Mouse (Mus musculus) heart, adult 18-20 months (tissue): Measurements from ENCODE around the gene Asap2. TPM values are rescaled to one million over a fixed set of nuclear protein-coding genes. Genes with fewer than 3 reads are reported as not detected.
"Not testable (repeated sequence)": the region's sequence is repeated elsewhere in the genome, so short reads cannot be mapped to it uniquely, and the experiment has no call there.

ENCODE experiments used
- DNase-seq, 2 experiments: peaks; one replicate each; pipeline ENCODE4 v3.0.0; 2021 to 2022; ENCODE audit warnings: mixed read lengths in 1 of 2
- long read RNA-seq, 2 experiments: library from polyadenylated mRNA; stranded (forward); transcript quantifications; one replicate each; pipeline ENCODE4 v2.0.0; 2021
- total RNA-seq, 2 experiments: library from RNA; stranded (reverse); gene quantifications; 2 replicates each; pipeline ENCODE4 v1.2.3; 2021

Asap2 gene
- total RNA-seq: 1 to 10 TPM; 9.5 to 9.8 TPM
- long read RNA-seq, experiment 1, partial matches to known transcripts: 0 of 3 reads
- long read RNA-seq, experiment 1, other reads (novel, unspliced or antisense): 3 of 3 reads
- long read RNA-seq, experiment 2, partial matches to known transcripts: 1 of 2 reads
- long read RNA-seq, experiment 2, other reads (novel, unspliced or antisense): 1 of 2 reads

DNA sequence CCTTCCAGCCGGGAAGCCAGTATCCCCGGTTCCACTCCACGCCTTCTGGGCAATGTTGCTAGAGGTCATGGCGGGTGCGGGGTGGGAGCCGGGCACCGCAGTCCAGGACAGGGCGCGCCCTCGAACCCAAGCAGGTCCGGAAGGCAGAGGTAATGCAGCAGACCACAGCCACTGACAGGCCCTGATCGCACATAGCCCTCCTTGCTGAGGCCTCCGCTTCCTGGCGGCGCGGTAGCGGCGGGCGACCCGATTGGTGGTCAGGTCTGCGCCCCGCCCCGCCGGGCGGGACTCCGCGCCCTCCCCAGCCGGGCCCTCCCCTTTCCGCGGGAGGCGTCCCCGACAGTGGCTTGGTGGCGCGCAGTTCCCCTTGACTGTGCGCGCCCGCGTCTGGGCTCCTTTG lies at the start of gene Asap2:
Gene Asap2 (plus strand): TSS at position 328 of the 400 bp plus-strand sequence.
- peak; percentile 57 to 77 for DNase-seq

DNA sequence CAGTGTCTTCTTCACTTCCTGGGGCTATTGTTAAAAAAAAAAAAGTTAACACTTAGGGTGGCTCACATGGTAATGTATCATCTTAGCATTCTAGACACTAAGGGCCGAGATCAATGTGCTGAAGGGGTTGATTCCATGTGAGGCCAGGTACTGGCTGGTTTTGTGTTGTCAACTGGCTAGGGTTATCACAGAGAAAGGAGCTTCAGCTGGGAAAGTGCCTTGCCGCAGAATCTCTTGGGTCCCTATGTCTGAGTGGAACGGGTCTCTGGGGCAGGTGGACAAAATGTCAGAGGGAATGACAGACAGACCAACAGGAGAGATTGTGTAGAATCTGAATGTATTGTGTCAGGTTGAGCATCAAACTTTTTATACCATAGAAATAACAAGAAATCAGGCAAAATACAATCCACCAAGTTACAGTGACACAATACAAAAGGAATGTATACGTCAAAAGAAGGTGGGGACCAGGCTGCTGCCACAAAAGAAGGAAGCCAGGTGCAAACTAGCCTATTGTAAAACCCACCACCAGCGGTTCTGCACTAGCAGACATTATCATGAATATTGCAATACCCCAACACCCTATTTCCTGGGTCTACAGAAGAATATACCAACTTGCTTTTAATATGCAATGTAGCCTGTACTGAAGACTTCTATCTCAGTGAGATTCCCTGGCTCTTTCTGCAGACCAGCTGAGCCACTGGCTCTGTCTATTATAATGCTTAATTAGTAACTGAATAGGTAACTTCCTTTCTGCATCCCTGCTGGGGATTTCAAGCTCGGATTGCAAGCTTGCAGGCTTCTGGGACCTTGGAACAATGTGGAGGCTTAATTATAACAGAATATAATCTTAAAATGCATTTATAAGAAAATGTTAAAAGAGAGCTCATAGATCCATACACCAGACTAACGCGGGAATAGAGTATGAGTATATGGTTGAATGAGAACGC lies 42.9 kb upstream of the Asap2 start:
- not testable (repeated sequence) for DNase-seq

- DNase-seq: not testable (repeated sequence)
These were observed 320 bp downstream of the Asap2 start for GRCm38 (mm10) chr12:20990579-20990978.

DNA sequence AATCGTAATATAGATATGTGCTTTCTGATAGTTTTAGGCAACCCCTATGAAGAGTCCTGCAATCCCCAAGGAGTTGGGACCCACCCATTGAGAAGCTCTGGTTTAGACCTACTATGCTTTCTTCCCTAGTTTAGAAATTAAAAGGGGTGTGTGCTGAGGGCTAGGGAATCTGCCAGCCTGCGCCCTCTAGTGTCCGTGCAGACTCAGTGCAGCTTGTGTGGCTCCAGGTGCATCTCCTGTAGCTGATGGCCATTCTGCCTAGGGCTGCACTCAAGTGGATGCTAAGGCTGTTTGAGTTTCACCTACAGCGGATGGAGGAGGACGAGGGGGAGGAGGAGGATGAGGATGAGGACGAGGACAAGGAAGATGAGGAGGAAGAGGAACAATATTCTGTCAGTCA lies 40.6 kb downstream of the Asap2 start:
- not testable (repeated sequence) for DNase-seq

- DNase-seq: not testable (repeated sequence)
These were observed 56.5 kb downstream of the Asap2 start for GRCm38 (mm10) chr12:21046716-21047115.

GRCm38 (mm10) chr12:21075731-21076130 lies 85.5 kb downstream of the Asap2 start:
- peak; percentile 73 to 92 for DNase-seq

- not testable (repeated sequence) for DNase-seq
These were observed 99.9 kb downstream of the Asap2 start for GRCm38 (mm10) chr12:21090168-21090567.

DNA sequence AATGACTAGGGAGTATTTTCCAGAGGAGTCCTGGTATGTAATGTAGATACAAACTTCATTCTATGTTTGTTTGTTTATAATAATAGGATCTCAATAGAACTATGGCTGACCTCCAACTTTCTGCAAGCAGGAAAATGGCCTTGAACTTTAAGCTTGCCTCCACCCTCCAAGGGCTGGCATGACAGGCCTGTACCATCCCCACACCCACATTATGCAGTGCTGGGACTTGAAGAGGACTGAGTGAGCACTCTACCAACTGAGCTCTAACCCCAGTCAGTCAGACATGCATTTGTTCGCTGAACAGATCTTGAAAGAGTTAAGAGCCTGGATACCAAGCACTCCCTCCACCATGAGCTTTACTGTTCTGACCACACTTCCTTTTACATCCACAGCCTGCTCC lies 102.2 kb downstream of the Asap2 start:
- not testable (repeated sequence) for DNase-seq

GRCm38 (mm10) chr12:21097806-21098325 lies 107.6 kb downstream of the Asap2 start:
- DNase-seq: peak; percentile 19 to 31

GRCm38 (mm10) chr12:21111116-21111475 lies 120.8 kb downstream of the Asap2 start:
- DNase-seq: not testable (repeated sequence)

- peak; percentile 84 to 91 for DNase-seq
These were observed 121.5 kb downstream of the Asap2 start for GRCm38 (mm10) chr12:21111476-21112452.

GRCm38 (mm10) chr12:21112453-21112857 lies 122.2 kb downstream of the Asap2 start:
- peak; percentile 68 to 79 for DNase-seq

- peak in 1 of 2 experiments; percentile 82 for DNase-seq
These were observed 129.2 kb downstream of the Asap2 start for GRCm38 (mm10) chr12:21119446-21119845.

DNA sequence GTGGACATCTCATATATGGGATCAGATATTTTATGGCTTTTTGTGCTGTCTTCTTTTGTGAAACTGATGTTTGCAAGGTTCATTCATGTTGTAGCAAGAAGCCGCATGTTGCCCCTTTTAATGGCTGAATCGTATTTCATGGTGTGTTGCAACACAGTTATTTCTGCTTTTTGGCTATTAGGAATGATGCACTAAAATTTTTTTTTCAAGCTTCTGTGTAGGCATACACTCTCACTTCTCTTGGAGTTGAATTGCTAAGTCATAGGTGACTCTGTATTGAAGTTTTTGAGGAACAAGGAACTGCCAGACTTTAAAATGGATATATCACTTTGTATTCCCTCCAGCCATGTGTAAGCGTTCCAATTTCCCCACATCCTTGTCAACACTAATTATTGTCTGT lies 132.6 kb downstream of the Asap2 start:
- no peak for DNase-seq

- no peak for DNase-seq
These were observed 133.4 kb downstream of the Asap2 start for GRCm38 (mm10) chr12:21123647-21124046.

- peak in 1 of 2 experiments; percentile 4 for DNase-seq
These were observed 135.6 kb downstream of the Asap2 start for GRCm38 (mm10) chr12:21125675-21126470.

GRCm38 (mm10) chr12:21126516-21126915 lies 136.3 kb downstream of the Asap2 start:
- DNase-seq: peak in 1 of 2 experiments; percentile 3

DNA sequence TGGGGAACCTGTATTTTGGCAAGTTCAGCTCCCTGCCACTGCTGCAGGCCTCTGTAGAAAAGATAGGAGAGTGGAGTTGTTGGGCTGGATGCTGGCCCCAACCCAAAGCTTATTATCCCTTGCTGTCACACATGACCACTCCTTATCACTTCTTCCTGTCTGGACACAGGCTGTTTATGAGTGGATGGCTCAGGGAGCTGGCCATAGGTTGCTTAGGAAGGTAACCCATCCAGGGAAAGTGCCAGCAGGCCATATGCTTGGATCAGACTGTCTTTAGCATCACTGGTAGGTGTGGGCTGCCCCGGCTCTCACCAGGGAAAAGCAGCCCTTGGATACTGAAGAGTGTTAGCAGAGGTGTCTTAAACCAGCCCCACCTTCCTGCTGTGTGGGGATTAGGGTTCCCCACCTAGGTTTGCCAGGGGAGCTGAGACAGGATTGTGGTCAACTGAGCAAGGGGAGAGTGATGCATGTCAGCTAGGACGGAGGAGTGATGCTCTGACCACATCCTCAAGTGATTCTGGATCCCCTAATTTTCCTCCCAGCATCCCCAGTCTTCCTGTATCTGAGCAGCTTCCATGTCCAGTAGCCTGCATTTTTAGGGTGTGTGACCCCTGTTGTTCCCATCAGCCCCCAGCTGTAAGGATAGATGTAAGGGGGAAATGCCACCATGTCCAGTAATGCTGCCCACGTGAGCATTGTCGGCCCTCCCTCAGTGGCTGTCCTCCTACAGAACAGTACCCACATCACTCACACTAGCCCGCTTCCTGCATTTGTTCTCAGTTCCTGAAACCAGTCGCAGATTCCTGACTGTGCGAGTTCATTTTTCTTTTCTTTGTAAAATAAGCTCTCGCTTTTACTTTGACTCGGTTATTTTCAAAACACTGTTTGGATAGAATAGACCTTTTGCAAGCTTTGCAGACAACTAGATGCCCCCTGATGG lies 138.9 kb downstream of the Asap2 start:
- DNase-seq: no peak

DNA sequence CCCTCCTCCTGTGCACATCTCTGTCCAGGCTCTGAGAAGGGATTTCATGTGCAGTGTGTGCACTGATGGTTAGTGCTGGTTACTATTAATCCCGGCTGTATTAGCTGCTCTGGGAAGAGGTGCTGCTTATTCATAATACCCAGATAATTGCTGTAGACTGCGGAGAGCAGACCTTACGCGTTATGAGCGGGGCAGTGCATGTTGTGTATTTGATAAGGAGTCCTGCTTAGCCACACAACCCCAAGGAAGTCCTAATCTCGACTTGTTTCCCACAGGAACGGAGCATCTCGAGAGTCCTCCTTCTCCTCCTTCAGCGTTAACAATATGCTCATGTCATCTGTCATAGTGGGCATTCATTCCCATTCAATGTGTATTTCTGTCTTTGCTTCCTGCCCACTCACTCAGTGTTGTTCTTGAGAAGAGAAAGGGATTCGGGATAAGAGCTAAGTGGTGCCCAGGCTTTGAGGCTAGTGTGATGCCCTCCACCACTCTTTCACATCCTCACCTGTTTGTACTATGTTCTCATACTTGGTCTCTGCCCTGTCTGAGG lies 140.1 kb downstream of the Asap2 start:
- DNase-seq: no peak
